Mouse (Mus musculus) megakaryocyte, embryonic 14.5 days (primary cell): Measurements from ENCODE around the gene Aldh1l2. TPM values are rescaled to one million over a fixed set of nuclear protein-coding genes. Genes with fewer than 3 reads are reported as not detected.

Source experiments
- H3K27me3 ChIP-seq: replicated peaks from 2 replicates; pipeline ENCODE3; 2012; ENCODE audit warnings: inconsistent platforms
- H3K36me3 ChIP-seq: replicated peaks from 2 replicates; pipeline ENCODE3; 2012; ENCODE audit warnings: low read length, inconsistent platforms, mixed read lengths
- H3K4me1 ChIP-seq: 2 replicates; pipeline ENCODE4 v1.6.1; 2012; ENCODE audit warnings: inconsistent platforms
- H3K4me3 ChIP-seq: replicated peaks from 2 replicates; pipeline ENCODE3; 2012; ENCODE audit warnings: moderate library complexity, mild to moderate bottlenecking, inconsistent platforms
- H3K9me3 ChIP-seq: 2 replicates; pipeline ENCODE4 v1.6.1; 2012; ENCODE audit warnings: inconsistent platforms
- FLI1 ChIP-seq: IDR thresholded peaks from 2 replicates; pipeline ENCODE4 v1.6.1; 2012; ENCODE audit warnings: low read length, inconsistent platforms, mixed read lengths
- GATA1 ChIP-seq: IDR thresholded peaks from 3 replicates; pipeline ENCODE4 v1.6.1; 2012; ENCODE audit warnings: mixed read lengths, low read length, inconsistent platforms, borderline replicate concordance
- polyA plus RNA-seq: library from polyadenylated mRNA; stranded (reverse); fragments of >175 nt; gene quantifications from 2 replicates; pipeline ENCODE4 v1.2.3, GENCODE M21; 2012; ENCODE audit warnings: low replicate concordance; ENCODE audit not compliant: insufficient read depth

Aldh1l2 gene
- polyA plus RNA-seq: not detected in 2 replicates

GRCm38 (mm10) chr10:83533910-83534283, at the start of gene Aldh1l2:
Gene Aldh1l2 (minus strand): TSS chr10:83534140.
- Histone ChIP-seq H3K4me3 (peak within 1 kb of the TSS; percentile 88), H3K27me3 (peaks cover 66% of the 10 kb centered on the region), H3K36me3 (no peaks in the 10 kb centered on the region), H3K4me1 (peaks cover 14% of the 10 kb centered on the region), H3K9me3 (no peaks in the 10 kb centered on the region)
- TF ChIP-seq GATA1 (no peak), FLI1 (no peak)

- Histone ChIP-seq H3K9me3 (no peaks in the 10 kb centered on the region), H3K4me3 (no peak overlapping the region), H3K27me3 (no peaks in the 10 kb centered on the region), H3K4me1 (peaks cover 6% of the 10 kb centered on the region; the same call in 1 of the 2 replicates), H3K36me3 (peaks cover 92% of the 10 kb centered on the region)
- no peak for TF ChIP-seq FLI1
- no peak for TF ChIP-seq GATA1
Observed at GRCm38 (mm10) chr10:83565449-83566441, 31.8 kb upstream of the Aldh1l2 start.

- peaks cover 13% of the 10 kb centered on the region for H3K4me1 ChIP-seq
- H3K9me3 ChIP-seq: no peaks in the 10 kb centered on the region
- no peaks in the 10 kb centered on the region for H3K27me3 ChIP-seq
- TF ChIP-seq FLI1 (no peak), GATA1 (no peak)
- peaks cover 94% of the 10 kb centered on the region for H3K36me3 ChIP-seq
- no peak overlapping the region for H3K4me3 ChIP-seq
Observed at GRCm38 (mm10) chr10:83563005-83563404, 29.1 kb upstream of the Aldh1l2 start.

GRCm38 (mm10) chr10:83545341-83545740, 11.4 kb upstream of the Aldh1l2 start:
- H3K4me3 ChIP-seq: no peak overlapping the region
- peaks cover 33% of the 10 kb centered on the region for H3K36me3 ChIP-seq
- no peaks in the 10 kb centered on the region for H3K9me3 ChIP-seq
- no peak for TF ChIP-seq GATA1
- no peak for TF ChIP-seq FLI1
- H3K4me1 ChIP-seq: peaks cover 19% of the 10 kb centered on the region
- H3K27me3 ChIP-seq: no peaks in the 10 kb centered on the region

- peaks cover 2% of the 10 kb centered on the region for H3K27me3 ChIP-seq
- H3K4me3 ChIP-seq: peak overlapping the region; percentile 99
- H3K9me3 ChIP-seq: 0 out of 2 replicates have a peak, but pooled peaks cover 3% of the 10 kb centered on the region
- H3K4me1 ChIP-seq: peaks cover 19% of the 10 kb centered on the region
- no peak for TF ChIP-seq FLI1
- H3K36me3 ChIP-seq: peaks cover 20% of the 10 kb centered on the region
Observed at GRCm38 (mm10) chr10:83544103-83544479, 10.2 kb upstream of the Aldh1l2 start.

GRCm38 (mm10) chr10:83543439-83544102, 9.6 kb upstream of the Aldh1l2 start, which contains the start of gene Washc4:
Gene Washc4 (plus strand): TSS chr10:83543752.
- TF ChIP-seq FLI1: peak; percentile 75; the same call in 1 of the 2 replicates
- no peak for TF ChIP-seq GATA1
- Histone ChIP-seq H3K36me3 (peaks cover 17% of the 10 kb centered on the region), H3K27me3 (peaks cover 2% of the 10 kb centered on the region), H3K4me3 (peak within 1 kb of the TSS; percentile 99), H3K4me1 (peaks cover 19% of the 10 kb centered on the region), H3K9me3 (0 out of 2 replicates have a peak, but pooled peaks cover 3% of the 10 kb centered on the region)

GRCm38 (mm10) chr10:83542241-83542640, 8.3 kb upstream of the Aldh1l2 start:
- H3K4me3 ChIP-seq: no peak overlapping the region
- H3K27me3 ChIP-seq: peaks cover 8% of the 10 kb centered on the region
- 0 out of 2 replicates have a peak, but pooled peaks cover 3% of the 10 kb centered on the region for H3K9me3 ChIP-seq
- H3K4me1 ChIP-seq: peaks cover 14% of the 10 kb centered on the region
- no peak for TF ChIP-seq FLI1
- TF ChIP-seq GATA1: no peak
- peaks cover 5% of the 10 kb centered on the region for H3K36me3 ChIP-seq

- TF ChIP-seq GATA1 (no peak), FLI1 (no peak)
- Histone ChIP-seq H3K4me1 (peaks cover 9% of the 10 kb centered on the region), H3K36me3 (no peaks in the 10 kb centered on the region), H3K4me3 (no peak overlapping the region), H3K27me3 (peaks cover 16% of the 10 kb centered on the region), H3K9me3 (0 out of 2 replicates have a peak, but pooled peaks cover 3% of the 10 kb centered on the region)
Observed at GRCm38 (mm10) chr10:83540092-83540491, 6.2 kb upstream of the Aldh1l2 start.

- Histone ChIP-seq H3K9me3 (0 out of 2 replicates have a peak, but pooled peaks cover 3% of the 10 kb centered on the region), H3K27me3 (peaks cover 23% of the 10 kb centered on the region), H3K4me1 (peaks cover 5% of the 10 kb centered on the region; the same call in 1 of the 2 replicates), H3K4me3 (no peak overlapping the region), H3K36me3 (no peaks in the 10 kb centered on the region)
- TF ChIP-seq GATA1: no peak
- no peak for TF ChIP-seq FLI1
Observed at GRCm38 (mm10) chr10:83539311-83539980, 5.5 kb upstream of the Aldh1l2 start.
